Mouse (Mus musculus) heart, embryonic 11.5 days (tissue): ENCODE results near the gene Scmh1. TPM values are rescaled to one million over a fixed set of nuclear protein-coding genes. Genes with fewer than 3 reads are reported as not detected.
"Not testable (repeated sequence)": the region's sequence is repeated elsewhere in the genome, so short reads cannot be mapped to it uniquely, and the experiment has no call there.

Source experiments
- ATAC-seq: fragments of 200-750 bp; cut with Nextera tagmentation; replicated peaks from 2 replicates; pipeline ENCODE4 v1.8.0; 2017; ENCODE audit warnings: moderate library complexity; ENCODE audit not compliant: insufficient number of reproducible peaks, low FRiP score, low TSS enrichment
- H3K27ac ChIP-seq: fragments of 300-500 bp; sonication (generic); 2 replicates; pipeline ENCODE4 v1.5.1; 2014; ENCODE audit warnings: mild to moderate bottlenecking, low read depth, low read length
- H3K27me3 ChIP-seq: fragments of 300-500 bp; sonication (generic); 2 replicates; pipeline ENCODE4 v1.6.1; 2014; ENCODE audit warnings: mild to moderate bottlenecking, low read length, mixed read lengths; ENCODE audit not compliant: control insufficient read depth, insufficient read depth
- H3K36me3 ChIP-seq: fragments of 300-500 bp; sonication (generic); 2 replicates; pipeline ENCODE4 v1.6.1; 2014; ENCODE audit warnings: mild to moderate bottlenecking, low read length, moderate library complexity, mixed read lengths; ENCODE audit not compliant: control insufficient read depth, insufficient read depth
- H3K4me1 ChIP-seq: fragments of 300-500 bp; sonication (generic); 2 replicates; pipeline ENCODE4 v1.6.1; 2014; ENCODE audit warnings: low read length; ENCODE audit not compliant: control insufficient read depth, insufficient read depth
- H3K4me2 ChIP-seq: fragments of 300-500 bp; sonication (generic); 2 replicates; pipeline ENCODE4 v1.6.1; 2014; ENCODE audit warnings: mild to moderate bottlenecking, moderate library complexity
- H3K4me3 ChIP-seq: fragments of 300-500 bp; sonication (generic); 2 replicates; pipeline ENCODE4 v1.5.1; 2014; ENCODE audit warnings: low read depth, low read length
- H3K9ac ChIP-seq: fragments of 300-500 bp; sonication (generic); 2 replicates; pipeline ENCODE4 v1.6.1; 2014; ENCODE audit warnings: mild to moderate bottlenecking, low read depth, low read length, moderate library complexity
- H3K9me3 ChIP-seq: fragments of 300-500 bp; sonication (generic); replicated peaks from 2 replicates; pipeline ENCODE4 v1.6.1; 2016; ENCODE audit warnings: low read length; ENCODE audit not compliant: control insufficient read depth
- WGBS: fragments of 180-500 bp; shearing (Covaris S2); extraction: QIAGEN DNeasy Blood & Tissue Kit; methylation state at CpG from one replicate; pipeline ENCODE4 v1.1.7; 2014; ENCODE audit not compliant: insufficient replicate concordance; 5-methylcytosine and 5-hydroxymethylcytosine counted together
- polyA plus RNA-seq: library from polyadenylated mRNA; unstranded; fragments of >200 nt; fragmentation: Nextera tagmentation; extraction: Ambion mirVana; gene quantifications from 2 replicates; pipeline ENCODE4 v1.2.1, GENCODE M21; 2014

Gene Scmh1
- polyA plus RNA-seq, 1 experiment from 2014 or later = 67.0 TPM

DNA sequence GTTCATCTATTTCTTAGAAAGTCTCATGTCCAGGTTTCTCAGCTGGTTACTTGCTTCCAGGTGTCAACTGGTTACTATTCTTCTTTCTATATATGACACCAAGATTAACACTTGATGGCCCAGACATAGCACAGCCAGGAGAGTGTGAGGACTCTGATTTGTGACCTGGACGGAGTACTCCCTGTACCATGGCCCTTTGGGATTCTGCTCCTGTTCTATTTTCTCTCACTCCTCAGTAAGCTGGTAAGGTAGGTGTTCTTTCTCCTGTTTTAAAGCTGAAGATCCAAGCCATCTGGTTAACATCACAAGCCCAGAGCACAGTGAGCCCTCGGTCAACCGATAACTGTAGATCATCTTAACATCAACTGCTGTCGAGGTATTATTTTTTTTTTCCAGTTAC is 12.7 kb upstream of the Scmh1 start:
- Histone ChIP-seq H3K4me2 (peak overlapping the region; percentile 11), H3K4me3 (no peak overlapping the region), H3K9ac (no peak overlapping the region; the same call in 1 of the 2 replicates), H3K36me3 (no peaks in the 10 kb centered on the region), H3K27me3 (no peaks in the 10 kb centered on the region), H3K4me1 (peaks cover 28% of the 10 kb centered on the region), H3K9me3 (no peaks in the 10 kb centered on the region), H3K27ac (peak overlapping the region; percentile 91)
- ATAC-seq = peak; percentile 12; the same call in 1 of the 2 replicates
- 30% methylated on average over 4 of the region's 4 CpGs for WGBS

DNA sequence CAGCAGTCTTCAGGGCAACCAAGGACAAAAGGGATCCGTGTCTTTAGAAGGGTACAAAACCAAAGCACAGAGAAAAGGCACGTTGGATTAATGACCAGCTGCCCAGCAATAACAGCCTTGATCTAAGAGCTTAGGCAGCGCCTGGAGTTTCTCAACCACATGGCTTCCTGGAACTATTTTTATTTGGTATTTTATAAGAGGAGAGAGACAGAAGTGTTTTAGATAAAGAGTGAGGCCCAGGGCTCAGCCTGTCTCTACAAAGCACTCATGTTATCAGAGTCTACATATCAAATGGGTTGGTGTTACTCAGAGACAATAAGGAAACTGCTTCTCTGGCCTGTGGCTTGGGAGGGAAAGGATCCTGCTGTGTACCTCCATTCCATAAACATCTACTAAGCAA is 12.3 kb upstream of the Scmh1 start:
- Histone ChIP-seq H3K36me3 (no peaks in the 10 kb centered on the region), H3K4me3 (no peak overlapping the region), H3K4me2 (peak overlapping the region; percentile 11), H3K27ac (peak overlapping the region; percentile 91), H3K9ac (no peak overlapping the region), H3K9me3 (no peaks in the 10 kb centered on the region), H3K27me3 (no peaks in the 10 kb centered on the region), H3K4me1 (peaks cover 28% of the 10 kb centered on the region)
- peak; percentile 52 for ATAC-seq
- WGBS = 4% methylated on average over 3 of the region's 3 CpGs

DNA sequence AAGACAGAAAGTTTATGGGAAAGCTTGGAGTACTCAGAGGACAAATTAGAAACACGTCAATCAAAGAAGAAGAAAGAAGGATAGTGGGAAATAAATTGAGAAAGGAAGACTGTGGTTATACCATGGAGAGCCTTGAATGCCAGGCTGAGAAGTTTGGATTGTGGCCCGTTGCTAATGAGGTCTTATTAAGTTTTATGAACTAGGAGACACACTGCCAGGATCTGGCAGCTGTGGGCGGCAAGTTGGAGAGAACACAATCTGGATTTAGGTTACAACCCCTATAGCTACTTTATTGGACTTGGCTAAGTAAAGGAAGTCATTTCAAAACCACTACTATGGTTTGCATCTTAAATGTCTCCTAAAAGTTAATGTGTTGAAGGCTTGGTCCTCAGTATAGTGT is 4.8 kb upstream of the Scmh1 start:
- ATAC-seq = no peak
- no peak overlapping the region for H3K4me3 ChIP-seq
- WGBS = 78% methylated on average over 3 of the region's 3 CpGs
- no peaks in the 10 kb centered on the region for H3K36me3 ChIP-seq
- no peak overlapping the region for H3K9ac ChIP-seq
- H3K27ac ChIP-seq = no peak overlapping the region
- no peaks in the 10 kb centered on the region for H3K9me3 ChIP-seq
- H3K4me1 ChIP-seq = peaks cover 11% of the 10 kb centered on the region
- H3K27me3 ChIP-seq = no peaks in the 10 kb centered on the region
- H3K4me2 ChIP-seq = no peak overlapping the region

DNA sequence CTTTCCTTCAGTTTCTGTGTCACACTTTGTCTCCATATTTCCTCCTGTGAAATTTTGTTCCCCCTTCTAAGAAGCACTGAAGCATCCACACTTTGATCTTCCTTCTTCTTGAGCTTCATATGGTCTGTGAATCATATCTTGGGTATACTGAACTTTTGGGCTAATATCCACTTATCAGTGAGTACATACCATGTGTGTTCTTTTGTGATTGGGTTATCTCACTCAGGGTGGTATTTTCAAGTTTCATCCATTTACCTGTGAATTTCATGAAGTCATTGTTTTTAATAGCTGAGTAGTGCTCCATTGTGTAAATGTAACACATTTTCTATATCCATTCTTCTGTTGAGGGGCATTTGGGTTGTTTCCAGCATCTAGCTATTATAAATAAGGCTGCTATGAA is 3.0 kb upstream of the Scmh1 start:
- H3K36me3 ChIP-seq, ATAC-seq, H3K4me2 ChIP-seq, H3K4me3 ChIP-seq, H3K27me3 ChIP-seq, H3K27ac ChIP-seq, H3K4me1 ChIP-seq, H3K9ac ChIP-seq, H3K9me3 ChIP-seq: not testable (repeated sequence)

DNA sequence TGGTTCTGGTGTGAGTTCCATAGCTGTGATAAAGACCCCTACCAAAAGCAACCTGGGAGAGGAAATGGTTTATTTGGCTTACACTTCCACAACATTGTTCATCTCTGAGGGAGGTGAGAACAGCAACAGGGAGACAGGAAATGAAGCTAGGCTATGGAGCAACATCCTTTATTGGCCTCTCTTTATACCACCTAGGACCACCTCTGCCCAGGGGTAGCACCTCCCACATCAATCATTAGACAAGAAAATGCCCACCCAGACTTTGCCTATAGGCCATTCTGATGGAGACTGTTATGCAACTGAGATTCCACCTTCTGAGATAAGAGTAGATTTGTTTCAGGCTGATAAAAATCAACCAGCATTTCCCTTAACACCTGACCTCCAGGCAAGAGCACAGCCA is 834 bp upstream of the Scmh1 start:
- Histone ChIP-seq H3K9ac (no peak overlapping the region; the same call in 1 of the 2 replicates), H3K27me3 (no peaks in the 10 kb centered on the region), H3K9me3 (no peaks in the 10 kb centered on the region), H3K4me2 (no peak overlapping the region; the same call in 1 of the 2 replicates), H3K36me3 (no peaks in the 10 kb centered on the region), H3K4me1 (peaks cover 15% of the 10 kb centered on the region), H3K4me3 (no peak overlapping the region), H3K27ac (peak overlapping the region; percentile 94; the same call in 1 of the 2 replicates)
- no peak for ATAC-seq

DNA sequence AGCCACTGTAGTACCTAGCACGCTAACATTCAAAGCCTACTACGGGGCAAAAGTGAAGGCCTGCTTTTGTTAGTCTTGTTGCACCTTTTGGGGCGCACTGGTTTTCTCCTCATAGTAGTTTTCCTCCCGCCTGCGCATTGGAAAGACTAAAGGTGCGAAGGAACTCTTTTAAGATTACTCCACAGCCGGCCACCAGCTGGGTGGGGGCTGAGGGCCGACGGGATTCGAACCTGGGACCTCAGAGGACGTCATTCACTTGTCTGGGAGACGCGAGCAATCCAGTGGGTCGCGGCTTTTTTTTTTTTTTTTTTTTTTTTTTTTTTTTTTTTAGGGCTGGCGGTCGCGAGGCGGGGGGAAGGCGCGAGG is 320 bp upstream of the Scmh1 start:
- no peaks in the 10 kb centered on the region for H3K27me3 ChIP-seq
- peak; percentile 47 for ATAC-seq
- H3K27ac ChIP-seq = peak overlapping the region; percentile 94
- H3K9me3 ChIP-seq = no peaks in the 10 kb centered on the region
- H3K36me3 ChIP-seq = no peaks in the 10 kb centered on the region
- peak overlapping the region; percentile 99 for H3K9ac ChIP-seq
- 10% methylated on average over 15 of the region's 21 CpGs for WGBS
- peaks cover 15% of the 10 kb centered on the region for H3K4me1 ChIP-seq
- peak overlapping the region; percentile 74 for H3K4me2 ChIP-seq
- H3K4me3 ChIP-seq = peak overlapping the region; percentile 98

DNA sequence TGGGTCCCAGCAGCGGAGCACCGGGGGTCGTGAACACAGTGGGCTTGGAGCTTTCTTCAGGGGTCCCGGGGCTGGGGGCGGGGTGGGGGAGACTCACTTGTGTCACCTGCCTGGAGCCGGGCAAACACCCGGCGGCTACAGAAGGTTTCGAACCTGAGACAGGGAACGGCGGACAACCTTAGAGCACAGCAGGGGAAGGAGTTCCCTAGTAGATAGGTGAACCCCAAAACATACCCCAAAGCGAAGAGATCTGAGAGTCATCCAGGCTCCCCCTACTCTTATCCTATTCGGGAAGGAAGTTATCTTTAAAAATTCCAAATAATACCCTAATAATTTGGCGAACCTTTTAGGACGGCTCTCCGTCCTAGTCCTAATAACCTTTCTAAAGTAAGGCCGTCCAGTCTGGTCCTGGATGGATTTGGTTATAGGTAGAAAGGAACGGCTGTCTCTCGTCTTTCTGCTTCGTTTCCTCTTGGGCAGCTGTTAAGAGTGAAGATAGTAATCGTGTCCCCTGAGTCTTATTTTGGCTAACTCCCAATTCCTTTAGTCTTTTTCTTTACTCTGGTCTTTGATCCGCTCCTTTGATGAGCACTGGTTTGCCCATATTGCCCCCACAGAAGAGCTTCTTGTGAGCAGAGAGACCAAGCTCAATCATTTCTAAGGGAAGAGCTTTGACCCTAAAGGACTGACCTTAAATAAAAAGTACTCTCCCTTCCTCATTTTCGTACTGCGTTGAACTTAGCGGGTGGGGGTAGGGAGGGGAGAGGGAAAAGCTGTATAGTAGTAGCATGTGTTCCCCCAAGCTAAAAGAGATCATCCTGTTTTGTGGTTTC is 941 bp downstream of the Scmh1 start:
- Histone ChIP-seq H3K27me3 (no peaks in the 10 kb centered on the region), H3K4me2 (peak overlapping the region; percentile 74), H3K9me3 (no peaks in the 10 kb centered on the region), H3K4me3 (peak overlapping the region; percentile 98), H3K9ac (peak overlapping the region; percentile 99), H3K36me3 (no peaks in the 10 kb centered on the region), H3K27ac (peak overlapping the region; percentile 94), H3K4me1 (peaks cover 15% of the 10 kb centered on the region)
- 0 out of 2 replicates have a peak, but pooled peaks have one; percentile 15 for ATAC-seq
- WGBS = 2% methylated on average over 25 of the region's 25 CpGs

DNA sequence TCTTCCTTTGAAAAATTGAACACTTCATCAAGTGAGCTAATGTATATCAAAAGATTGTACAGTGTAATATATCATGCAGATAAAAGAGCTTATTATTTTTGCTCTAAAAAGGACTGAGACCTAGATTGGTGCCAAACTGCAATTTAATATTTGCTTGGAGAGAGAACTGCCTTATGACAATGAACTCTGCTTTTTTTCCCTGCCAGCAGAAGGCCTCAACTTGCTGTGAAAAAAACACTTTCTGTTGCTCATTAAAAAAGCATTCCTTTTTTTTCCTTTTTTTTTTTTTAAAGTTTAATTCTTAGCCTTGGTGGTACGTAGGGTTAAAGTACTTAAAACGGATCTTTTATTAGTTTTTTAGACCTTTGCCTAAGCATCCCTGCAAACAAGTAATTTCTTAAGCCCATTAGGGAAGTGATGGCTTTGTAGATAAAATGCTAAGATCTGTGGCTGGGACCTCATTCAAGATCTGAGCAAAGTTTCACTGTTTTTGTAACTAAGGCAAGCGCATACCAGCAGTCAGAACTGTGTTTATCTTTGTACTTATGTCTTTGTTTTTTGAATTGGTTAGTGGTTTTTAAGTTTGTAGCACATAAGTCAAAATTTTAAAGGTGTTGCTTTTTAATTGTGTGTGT is 1.7 kb downstream of the Scmh1 start:
- ATAC-seq = no peak
- Histone ChIP-seq H3K9ac (peak overlapping the region; percentile 99), H3K4me2 (peak overlapping the region; percentile 74), H3K36me3 (no peaks in the 10 kb centered on the region), H3K27ac (no peak overlapping the region), H3K27me3 (no peaks in the 10 kb centered on the region), H3K4me1 (peaks cover 15% of the 10 kb centered on the region), H3K4me3 (peak overlapping the region; percentile 98), H3K9me3 (no peaks in the 10 kb centered on the region)
- WGBS = 53% methylated on average over 3 of the region's 3 CpGs
